Mouse (Mus musculus) bone marrow macrophage, adult 2 months (primary cell): Measurements from ENCODE around the gene Cd27.

Experiments
- CTCF ChIP-seq: IDR thresholded peaks from 2 replicates; pipeline ENCODE4 v1.5.1; 2012; ENCODE audit warnings: low read depth, mild to moderate bottlenecking, low read length, moderate library complexity
- POLR2A ChIP-seq: IDR thresholded peaks from 2 replicates; pipeline ENCODE4 v1.6.1; 2012; ENCODE audit warnings: mild to moderate bottlenecking, low read depth, low read length, borderline replicate concordance

- TF ChIP-seq POLR2A (no peak), CTCF (no peak)
Observed at GRCm38 (mm10) chr6:125237421-125237820, 611 bp upstream of the Cd27 start.
